Mouse (Mus musculus) liver, embryonic 15.5 days (tissue): ENCODE results near the gene Ptprg. TPM values are rescaled to one million over a fixed set of nuclear protein-coding genes. Genes with fewer than 3 reads are reported as not detected.

Source experiments
- ATAC-seq: fragments of 200-750 bp; cut with Nextera tagmentation; 2 replicates; pipeline ENCODE4 v1.8.0; 2017; ENCODE audit warnings: moderate number of reproducible peaks, mild to moderate bottlenecking, moderate library complexity; ENCODE audit not compliant: insufficient read depth
- H3K27ac ChIP-seq: fragments of 300-500 bp; sonication (generic); replicated peaks from 2 replicates; pipeline ENCODE4 v1.5.1; 2015; ENCODE audit warnings: mild to moderate bottlenecking, inconsistent platforms
- H3K27me3 ChIP-seq: fragments of 300-500 bp; sonication (generic); 2 replicates; pipeline ENCODE4 v1.6.1; 2015; ENCODE audit warnings: mild to moderate bottlenecking, inconsistent platforms
- H3K36me3 ChIP-seq: fragments of 300-500 bp; sonication (generic); replicated peaks from 2 replicates; pipeline ENCODE4 v1.6.1; 2015; ENCODE audit warnings: moderate library complexity, mild to moderate bottlenecking, inconsistent platforms
- H3K4me1 ChIP-seq: fragments of 300-500 bp; sonication (generic); replicated peaks from 2 replicates; pipeline ENCODE4 v1.6.1; 2015; ENCODE audit warnings: inconsistent platforms
- H3K4me2 ChIP-seq: fragments of 300-500 bp; sonication (generic); 2 replicates; pipeline ENCODE4 v1.6.1; 2015; ENCODE audit warnings: moderate library complexity, mild to moderate bottlenecking, inconsistent platforms
- H3K4me3 ChIP-seq: fragments of 300-500 bp; sonication (generic); replicated peaks from 2 replicates; pipeline ENCODE4 v1.5.1; 2015; ENCODE audit warnings: mild to moderate bottlenecking, inconsistent platforms
- H3K9ac ChIP-seq: fragments of 300-500 bp; sonication (generic); 2 replicates; pipeline ENCODE4 v1.6.1; 2015; ENCODE audit warnings: moderate library complexity, mild to moderate bottlenecking, inconsistent platforms
- H3K9me3 ChIP-seq: fragments of 300-500 bp; sonication (generic); replicated peaks from 2 replicates; pipeline ENCODE4 v1.6.1; 2016; ENCODE audit warnings: inconsistent platforms
- WGBS: fragments of 180-500 bp; shearing (Covaris S2); methylation state at CpG from one replicate; pipeline ENCODE4 v1.1.7; 2015; ENCODE audit warnings: mixed read lengths; ENCODE audit not compliant: insufficient replicate concordance; 5-methylcytosine and 5-hydroxymethylcytosine counted together
- polyA plus RNA-seq: library from polyadenylated mRNA; unstranded; fragments of >200 nt; fragmentation: Nextera tagmentation; extraction: Ambion mirVana; gene quantifications from 2 replicates; pipeline ENCODE4 v1.2.1, GENCODE M21; 2015

The Ptprg gene
- polyA plus RNA-seq, 1 experiment from 2014 or later = 1.3 TPM

DNA sequence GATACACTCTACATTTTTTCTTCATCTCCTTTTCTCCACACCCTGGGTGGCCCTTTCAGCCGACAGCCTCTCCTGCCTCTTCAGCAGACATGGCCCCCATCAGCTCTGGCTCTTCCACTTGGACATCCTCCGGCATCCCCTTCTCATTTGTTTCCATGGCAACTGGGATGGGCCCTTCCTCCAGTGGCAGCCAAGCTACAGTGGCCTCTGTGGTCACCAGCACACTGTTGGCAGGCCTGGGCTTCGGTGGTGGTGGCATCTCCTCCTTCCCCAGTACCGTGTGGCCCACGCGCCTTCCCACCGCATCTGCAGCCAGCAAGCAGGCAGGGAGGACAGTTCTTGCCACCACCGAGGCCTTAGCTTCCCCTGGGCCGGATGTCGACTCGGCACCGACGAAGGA is 600.3 kb downstream of the Ptprg start:
- Histone ChIP-seq H3K4me1 (no peaks in the 10 kb centered on the region), H3K27ac (no peak overlapping the region), H3K4me3 (no peak overlapping the region), H3K36me3 (no peaks in the 10 kb centered on the region), H3K9ac (no peak overlapping the region), H3K9me3 (no peaks in the 10 kb centered on the region), H3K4me2 (no peak overlapping the region), H3K27me3 (no peaks in the 10 kb centered on the region)
- WGBS = 68% methylated on average over 13 of the region's 13 CpGs
- no peak for ATAC-seq

GRCm38 (mm10) chr14:12161738-12162310 is 608.5 kb downstream of the Ptprg start:
- Histone ChIP-seq H3K4me1 (no peaks in the 10 kb centered on the region), H3K4me2 (no peak overlapping the region), H3K9ac (no peak overlapping the region), H3K9me3 (no peaks in the 10 kb centered on the region), H3K4me3 (no peak overlapping the region), H3K27ac (no peak overlapping the region), H3K36me3 (no peaks in the 10 kb centered on the region), H3K27me3 (no peaks in the 10 kb centered on the region)
- no peak for ATAC-seq
- 76% methylated on average over 14 of the region's 14 CpGs for WGBS

DNA sequence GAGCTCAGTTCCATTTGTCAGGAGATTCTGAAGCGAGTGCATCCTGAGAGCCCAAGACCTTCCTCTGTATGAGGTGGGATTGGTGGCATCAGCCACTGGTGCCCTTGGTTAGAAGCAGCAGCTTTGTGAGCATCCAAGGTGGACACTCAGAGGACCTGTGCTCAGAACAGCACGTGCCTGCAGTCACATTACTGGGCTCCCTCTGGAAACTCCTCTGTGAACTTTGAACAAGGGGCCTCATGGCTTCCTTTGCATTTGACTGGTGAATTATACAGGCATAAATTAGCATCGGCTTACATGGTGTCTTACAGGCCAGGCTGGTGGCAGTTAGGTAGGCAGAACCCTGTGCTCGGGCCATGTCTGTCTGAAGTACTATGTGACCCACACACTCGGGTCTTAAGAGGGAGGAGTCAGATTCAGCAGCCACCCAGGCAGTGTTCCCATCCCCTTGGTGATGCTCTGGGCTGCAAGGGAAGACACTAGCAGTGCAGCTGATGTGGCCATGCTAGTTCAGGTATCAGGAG is 609.1 kb downstream of the Ptprg start:
- Histone ChIP-seq H3K36me3 (no peaks in the 10 kb centered on the region), H3K9ac (no peak overlapping the region), H3K9me3 (no peaks in the 10 kb centered on the region), H3K4me1 (no peaks in the 10 kb centered on the region), H3K4me2 (no peak overlapping the region), H3K4me3 (no peak overlapping the region), H3K27me3 (no peaks in the 10 kb centered on the region), H3K27ac (no peak overlapping the region)
- WGBS = 55% methylated on average over 5 of the region's 5 CpGs
- no peak for ATAC-seq

- Histone ChIP-seq H3K4me1 (no peaks in the 10 kb centered on the region), H3K4me2 (no peak overlapping the region), H3K27ac (no peak overlapping the region), H3K9me3 (no peaks in the 10 kb centered on the region), H3K36me3 (no peaks in the 10 kb centered on the region), H3K9ac (no peak overlapping the region), H3K4me3 (no peak overlapping the region), H3K27me3 (no peaks in the 10 kb centered on the region)
- ATAC-seq = no peak
- 52% methylated on average over 4 of the region's 4 CpGs for WGBS
These were observed 609.9 kb downstream of the Ptprg start for GRCm38 (mm10) chr14:12163196-12163595.

DNA sequence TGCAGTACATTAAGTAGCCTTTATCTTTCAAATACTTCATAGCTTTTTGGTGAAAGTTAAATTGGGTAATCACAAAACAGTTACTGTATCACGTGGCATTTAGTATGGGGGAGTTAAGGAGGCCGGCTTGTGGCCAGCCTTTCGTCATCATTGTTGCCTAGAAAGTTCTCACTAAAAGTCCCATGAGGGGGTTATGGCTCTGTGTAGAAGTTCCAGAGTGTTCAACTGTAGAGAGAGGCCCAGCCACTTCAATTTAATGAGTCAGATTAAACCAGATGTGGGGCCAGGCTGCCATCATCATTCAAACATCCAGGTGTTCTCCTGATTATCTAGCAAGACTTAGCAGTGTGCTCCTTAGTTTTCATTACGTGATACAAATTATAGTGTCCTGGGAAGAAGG is 613.9 kb downstream of the Ptprg start:
- Histone ChIP-seq H3K9me3 (no peaks in the 10 kb centered on the region), H3K36me3 (no peaks in the 10 kb centered on the region), H3K4me2 (no peak overlapping the region), H3K9ac (no peak overlapping the region), H3K27me3 (no peaks in the 10 kb centered on the region), H3K4me3 (no peak overlapping the region), H3K4me1 (no peaks in the 10 kb centered on the region), H3K27ac (no peak overlapping the region)
- ATAC-seq = no peak
- 60% methylated on average over 4 of the region's 4 CpGs for WGBS

DNA sequence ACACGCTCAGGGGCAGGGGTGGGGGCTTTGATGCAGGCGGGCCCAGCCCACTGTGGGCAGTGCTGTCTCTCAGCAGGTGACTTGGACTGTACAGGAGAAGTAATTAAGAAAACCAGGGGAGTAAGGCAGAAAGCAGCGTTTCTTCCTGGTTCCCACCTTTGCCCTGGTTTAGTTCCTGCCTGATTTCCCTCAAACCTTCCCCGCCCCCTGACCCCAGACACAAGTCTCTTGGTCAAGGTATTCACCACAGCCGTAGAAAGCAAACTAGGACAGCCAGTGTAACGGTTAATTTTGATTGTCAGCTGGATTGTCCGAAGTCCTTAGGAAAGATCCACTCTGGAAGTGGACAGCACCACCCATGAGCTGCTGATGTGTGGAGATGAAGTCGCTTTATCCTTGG is 614.3 kb downstream of the Ptprg start:
- no peak overlapping the region for H3K27ac ChIP-seq
- no peak overlapping the region for H3K9ac ChIP-seq
- ATAC-seq = no peak
- WGBS = 63% methylated on average over 8 of the region's 8 CpGs
- H3K9me3 ChIP-seq = no peaks in the 10 kb centered on the region
- no peaks in the 10 kb centered on the region for H3K36me3 ChIP-seq
- H3K4me1 ChIP-seq = no peaks in the 10 kb centered on the region
- no peak overlapping the region for H3K4me2 ChIP-seq
- H3K4me3 ChIP-seq = no peak overlapping the region
- H3K27me3 ChIP-seq = no peaks in the 10 kb centered on the region

GRCm38 (mm10) chr14:12177436-12177835 is 624.1 kb downstream of the Ptprg start:
- ATAC-seq = no peak

DNA sequence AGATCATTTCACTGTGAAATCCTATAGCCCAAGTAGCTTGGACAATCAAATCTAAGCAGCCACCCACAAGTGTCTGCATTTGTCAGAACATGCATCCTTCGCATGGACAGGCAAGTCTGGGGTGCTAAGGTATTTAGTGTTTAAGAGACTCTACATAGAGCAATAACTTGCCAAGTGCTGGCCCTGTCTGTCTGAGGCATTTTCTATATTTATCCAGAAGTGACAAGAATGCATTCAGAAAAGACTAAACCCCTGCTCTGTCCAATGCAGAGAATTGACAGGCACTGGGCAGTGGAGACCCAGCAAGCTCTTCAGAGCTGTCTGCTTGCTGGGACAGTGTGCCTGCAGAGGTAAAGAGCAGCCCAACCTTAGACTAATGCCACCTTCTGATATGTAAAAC is 625.3 kb downstream of the Ptprg start:
- H3K36me3 ChIP-seq = no peaks in the 10 kb centered on the region
- no peak overlapping the region for H3K4me2 ChIP-seq
- no peaks in the 10 kb centered on the region for H3K4me1 ChIP-seq
- no peaks in the 10 kb centered on the region for H3K9me3 ChIP-seq
- no peaks in the 10 kb centered on the region for H3K27me3 ChIP-seq
- H3K9ac ChIP-seq = no peak overlapping the region
- no peak for ATAC-seq
- no peak overlapping the region for H3K4me3 ChIP-seq
- H3K27ac ChIP-seq = no peak overlapping the region
- 62% methylated on average over 1 of the region's 1 CpGs for WGBS

More at GRCm38 (mm10) chr14:12177436-12177835, 624.1 kb downstream of the Ptprg start:
- H3K27me3 ChIP-seq = no peaks in the 10 kb centered on the region
- no peaks in the 10 kb centered on the region for H3K36me3 ChIP-seq
- no peak overlapping the region for H3K27ac ChIP-seq
- WGBS = 48% methylated on average over 5 of the region's 5 CpGs
- no peak overlapping the region for H3K9ac ChIP-seq
- H3K4me3 ChIP-seq = no peak overlapping the region
- no peaks in the 10 kb centered on the region for H3K9me3 ChIP-seq
- no peaks in the 10 kb centered on the region for H3K4me1 ChIP-seq
- H3K4me2 ChIP-seq = no peak overlapping the region

- H3K27ac ChIP-seq = no peak overlapping the region
- no peaks in the 10 kb centered on the region for H3K4me1 ChIP-seq
- no peak overlapping the region for H3K4me3 ChIP-seq
- no peaks in the 10 kb centered on the region for H3K27me3 ChIP-seq
- ATAC-seq = no peak
- H3K9me3 ChIP-seq = no peaks in the 10 kb centered on the region
- H3K36me3 ChIP-seq = no peaks in the 10 kb centered on the region
- no peak overlapping the region for H3K4me2 ChIP-seq
- WGBS = 56% methylated on average over 3 of the region's 3 CpGs
- H3K9ac ChIP-seq = no peak overlapping the region
These were observed 626.8 kb downstream of the Ptprg start for GRCm38 (mm10) chr14:12180116-12180515.

- WGBS = 61% methylated on average over 4 of the region's 4 CpGs
These were observed 631.7 kb downstream of the Ptprg start for GRCm38 (mm10) chr14:12185040-12185439.

GRCm38 (mm10) chr14:12188352-12188751 is 635.0 kb downstream of the Ptprg start:
- no peaks in the 10 kb centered on the region for H3K27me3 ChIP-seq
- H3K27ac ChIP-seq = no peak overlapping the region
- H3K36me3 ChIP-seq = no peaks in the 10 kb centered on the region
- H3K4me3 ChIP-seq = no peak overlapping the region
- no peak overlapping the region for H3K4me2 ChIP-seq
- H3K9ac ChIP-seq = no peak overlapping the region
- ATAC-seq = no peak
- 47% methylated on average over 4 of the region's 4 CpGs for WGBS
- no peaks in the 10 kb centered on the region for H3K4me1 ChIP-seq
- H3K9me3 ChIP-seq = no peaks in the 10 kb centered on the region

More at GRCm38 (mm10) chr14:12185040-12185439, 631.7 kb downstream of the Ptprg start:
- no peak overlapping the region for H3K27ac ChIP-seq
- H3K4me2 ChIP-seq = no peak overlapping the region
- no peaks in the 10 kb centered on the region for H3K36me3 ChIP-seq
- H3K9me3 ChIP-seq = no peaks in the 10 kb centered on the region
- no peak for ATAC-seq
- H3K4me1 ChIP-seq = no peaks in the 10 kb centered on the region
- H3K4me3 ChIP-seq = no peak overlapping the region
- no peaks in the 10 kb centered on the region for H3K27me3 ChIP-seq
- H3K9ac ChIP-seq = no peak overlapping the region

DNA sequence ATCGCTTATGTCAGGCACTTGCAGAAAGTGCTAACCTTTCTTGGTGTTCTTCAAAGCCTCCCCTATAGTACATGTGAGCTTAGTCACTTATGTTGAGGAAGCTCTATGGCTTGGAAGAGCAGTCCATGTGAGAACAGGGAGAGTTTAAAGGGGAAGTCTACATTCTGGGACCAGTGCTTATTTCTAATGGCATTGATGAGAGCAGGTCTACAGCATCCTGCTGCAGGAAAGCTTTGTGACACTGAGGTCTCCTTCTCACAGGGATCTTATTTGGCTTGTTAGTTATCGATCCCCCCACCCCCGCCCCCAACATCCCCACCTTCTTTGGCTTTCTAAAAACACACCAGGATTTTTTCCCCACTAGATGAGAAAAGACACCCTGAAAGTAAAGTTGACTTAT is 635.9 kb downstream of the Ptprg start:
- no peak overlapping the region for H3K27ac ChIP-seq
- H3K4me3 ChIP-seq = no peak overlapping the region
- ATAC-seq = no peak
- no peak overlapping the region for H3K4me2 ChIP-seq
- H3K9me3 ChIP-seq = no peaks in the 10 kb centered on the region
- no peak overlapping the region for H3K9ac ChIP-seq
- WGBS = 73% methylated on average over 3 of the region's 3 CpGs
- H3K27me3 ChIP-seq = no peaks in the 10 kb centered on the region
- H3K36me3 ChIP-seq = no peaks in the 10 kb centered on the region
- H3K4me1 ChIP-seq = no peaks in the 10 kb centered on the region
